Mouse (Mus musculus) bone marrow, adult 2 months (tissue): ENCODE measurements around the gene Tubgcp2.

ENCODE experiments used
- CTCF ChIP-seq: fragments of 200-500 bp; IDR thresholded peaks from 2 replicates; pipeline ENCODE4 v1.5.1; 2011; ENCODE audit warnings: low read length, control low read depth; ENCODE audit not compliant: control insufficient read depth, insufficient read depth
- POLR2A ChIP-seq: fragments of 200-500 bp; IDR thresholded peaks from 2 replicates; pipeline ENCODE4 v1.6.1; 2011; ENCODE audit warnings: low read depth, mild to moderate bottlenecking, control low read depth, low read length, borderline replicate concordance; ENCODE audit not compliant: control insufficient read depth

DNA sequence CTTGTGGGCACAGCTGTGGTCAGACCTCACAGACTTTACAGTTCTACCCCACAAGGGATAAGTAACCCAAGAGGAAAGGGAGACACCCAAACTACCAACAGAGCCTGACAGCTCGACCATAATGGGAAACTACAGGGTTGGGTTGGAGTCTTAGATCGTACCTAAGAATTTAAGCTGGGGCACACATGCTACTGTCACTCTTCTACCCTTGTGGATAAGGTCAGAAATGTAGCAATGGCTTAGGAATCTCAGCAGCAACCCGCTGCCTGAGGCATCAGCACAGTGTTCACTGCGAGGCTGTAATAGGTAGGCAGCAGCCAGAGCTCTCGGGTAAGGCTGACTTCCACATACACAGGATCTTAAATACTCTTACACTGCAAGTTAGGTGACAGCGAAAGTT lies 42.9 kb downstream of the Tubgcp2 start:
- TF ChIP-seq CTCF: no peak
- TF ChIP-seq POLR2A: no peak
